Mouse (Mus musculus) myocyte (in vitro differentiated cells): ENCODE data around the gene Dhx32. TPM values are rescaled to one million over a fixed set of nuclear protein-coding genes. Genes with fewer than 3 reads are reported as not detected.

Experiments used
- H3K27me3 ChIP-seq: one replicate; pipeline ENCODE4 v1.6.1; 2011; ENCODE audit not compliant: control insufficient read depth, insufficient read depth, insufficient read length
- H3K36me3 ChIP-seq: one replicate; pipeline ENCODE4 v1.6.1; 2011; ENCODE audit not compliant: control insufficient read depth, insufficient read depth
- H3K4me2 ChIP-seq: one replicate; pipeline ENCODE4 v1.6.1; 2011; ENCODE audit warnings: low read depth, control low read depth
- H3K4me3 ChIP-seq: one replicate; pipeline ENCODE4 v1.5.1; 2011; ENCODE audit warnings: mild to moderate bottlenecking, control low read depth, moderate library complexity
- H3K79me2 ChIP-seq: one replicate; pipeline ENCODE4 v1.6.1; 2011; ENCODE audit not compliant: control insufficient read depth, insufficient read depth
- H3ac ChIP-seq: one replicate; pipeline ENCODE4 v1.6.1; 2011; ENCODE audit not compliant: control insufficient read depth, insufficient read length
- CEBPB ChIP-seq: IDR thresholded peaks from 2 replicates; pipeline ENCODE4 v1.6.1; 2011; ENCODE audit warnings: mild to moderate bottlenecking, moderate library complexity; ENCODE audit not compliant: poor library complexity, insufficient read depth, severe bottlenecking
- E2F4 ChIP-seq: IDR thresholded peaks from one replicate; pipeline ENCODE4 v1.6.1; 2011; ENCODE audit warnings: mild to moderate bottlenecking, control low read depth, moderate library complexity; ENCODE audit not compliant: insufficient read depth
- MAX ChIP-seq: IDR thresholded peaks from one replicate; pipeline ENCODE4 v1.6.1; 2011; ENCODE audit warnings: low read depth, mild to moderate bottlenecking, control low read depth
- MYOD1 ChIP-seq, 3 experiments: IDR thresholded peaks; one replicate each; pipeline ENCODE4 v1.6.1; 2011; ENCODE audit warnings: control low read depth in 2 of 3, low read depth in 2 of 3, mild to moderate bottlenecking in 2 of 3, moderate library complexity in 1 of 3; ENCODE audit not compliant: insufficient read length in 2 of 3, control insufficient read depth in 1 of 3
- MYOG ChIP-seq, 3 experiments: IDR thresholded peaks; one replicate each; pipeline ENCODE4 v1.6.1; 2011; ENCODE audit warnings: control low read depth in 2 of 3, low read depth in 2 of 3, mild to moderate bottlenecking in 2 of 3; ENCODE audit not compliant: insufficient read length in 2 of 3, control insufficient read depth in 1 of 3, insufficient read depth in 1 of 3
- POLR2A ChIP-seq: IDR thresholded peaks from one replicate; pipeline ENCODE4 v1.6.1; 2011; ENCODE audit warnings: low read depth, mild to moderate bottlenecking, control low read depth, moderate library complexity; ENCODE audit not compliant: insufficient read length
- POLR2AphosphoS2 ChIP-seq: IDR thresholded peaks from one replicate; pipeline ENCODE4 v1.6.1; 2011; ENCODE audit warnings: low read depth, control low read depth; ENCODE audit not compliant: insufficient read length
- REST ChIP-seq: IDR thresholded peaks from one replicate; pipeline ENCODE4 v1.6.1; 2011; ENCODE audit warnings: mild to moderate bottlenecking, control low read depth, moderate library complexity; ENCODE audit not compliant: insufficient read depth, insufficient read length
- SRF ChIP-seq: IDR thresholded peaks from one replicate; pipeline ENCODE4 v1.6.1; 2011; ENCODE audit warnings: low read depth; ENCODE audit not compliant: control insufficient read depth, insufficient read length
- TCF12 ChIP-seq: IDR thresholded peaks from one replicate; pipeline ENCODE4 v1.6.1; 2011; ENCODE audit warnings: mild to moderate bottlenecking, control low read depth; ENCODE audit not compliant: poor library complexity, insufficient read depth, severe bottlenecking
- TCF3 ChIP-seq: IDR thresholded peaks from one replicate; pipeline ENCODE4 v1.6.1; 2011; ENCODE audit warnings: low read depth, control low read depth; ENCODE audit not compliant: insufficient read length
- USF1 ChIP-seq: IDR thresholded peaks from one replicate; pipeline ENCODE4 v1.6.1; 2011; ENCODE audit warnings: low read depth, mild to moderate bottlenecking, control low read depth, moderate library complexity
- polyA plus RNA-seq: library from polyadenylated mRNA; unstranded; fragments of >200 nt; fragmentation: generic; extraction: Trizol; gene quantifications from one replicate; pipeline ENCODE4 v1.2.1, GENCODE M21; 2012; ENCODE audit warnings: missing spikeins

The Dhx32 gene
- polyA plus RNA-seq, 1 experiment: 31.9 TPM

- Histone ChIP-seq H3ac (no peak overlapping the region), H3K4me3 (no peak overlapping the region), H3K79me2 (no peaks in the 10 kb centered on the region), H3K27me3 (no peaks in the 10 kb centered on the region), H3K4me2 (no peak overlapping the region), H3K36me3 (no peaks in the 10 kb centered on the region)
- TF ChIP-seq MYOG (IDR thresholded peaks at IDR 0.05; ENCODE audit: control insufficient read depth in 1 of 3, insufficient read depth in 1 of 3, insufficient read length in 2 of 3, low read depth in 2 of 3): no peak
- TF ChIP-seq USF1: no peak
- no peak for TF ChIP-seq TCF12
- TF ChIP-seq MYOD1 (IDR thresholded peaks at IDR 0.05; ENCODE audit: control insufficient read depth in 1 of 3, insufficient read length in 2 of 3, low read depth in 2 of 3): no peak
- TF ChIP-seq E2F4: no peak
These were observed 16.7 kb downstream of the Dhx32 start for GRCm38 (mm10) chr7:133765849-133766243.

- Histone ChIP-seq H3K36me3 (no peaks in the 10 kb centered on the region), H3K27me3 (no peaks in the 10 kb centered on the region), H3K4me2 (no peak overlapping the region), H3ac (no peak overlapping the region), H3K79me2 (no peaks in the 10 kb centered on the region), H3K4me3 (no peak overlapping the region)
- TF ChIP-seq E2F4 (no peak), USF1 (no peak), POLR2AphosphoS2 (no peak), MYOD1 (IDR thresholded peaks at IDR 0.05; ENCODE audit: control insufficient read depth in 1 of 3, insufficient read length in 2 of 3, low read depth in 2 of 3) (no peak), MYOG (IDR thresholded peaks at IDR 0.05; ENCODE audit: control insufficient read depth in 1 of 3, insufficient read depth in 1 of 3, insufficient read length in 2 of 3, low read depth in 2 of 3) (no peak), TCF3 (no peak), REST (no peak), CEBPB (no peak), TCF12 (no peak), SRF (no peak), POLR2A (no peak), MAX (no peak)
These were observed 17.2 kb downstream of the Dhx32 start for GRCm38 (mm10) chr7:133765240-133765848.

- no peak overlapping the region for H3K4me2 ChIP-seq
- H3K4me3 ChIP-seq: no peak overlapping the region
- no peaks in the 10 kb centered on the region for H3K27me3 ChIP-seq
- TF ChIP-seq SRF: no peak
- no peak for TF ChIP-seq MYOD1 (IDR thresholded peaks at IDR 0.05; ENCODE audit: control insufficient read depth in 1 of 3, insufficient read length in 2 of 3, low read depth in 2 of 3)
- no peak for TF ChIP-seq USF1
- TF ChIP-seq TCF12: no peak
- TF ChIP-seq MAX: no peak
- no peak for TF ChIP-seq TCF3
- no peak for TF ChIP-seq REST
- TF ChIP-seq POLR2A: no peak
- no peak for TF ChIP-seq E2F4
- TF ChIP-seq POLR2AphosphoS2: no peak
- no peak for TF ChIP-seq MYOG (IDR thresholded peaks at IDR 0.05; ENCODE audit: control insufficient read depth in 1 of 3, insufficient read depth in 1 of 3, insufficient read length in 2 of 3, low read depth in 2 of 3)
- no peak for TF ChIP-seq CEBPB
- no peaks in the 10 kb centered on the region for H3K79me2 ChIP-seq
- H3ac ChIP-seq: no peak overlapping the region
- H3K36me3 ChIP-seq: no peaks in the 10 kb centered on the region
These were observed 18.1 kb downstream of the Dhx32 start for GRCm38 (mm10) chr7:133764425-133764824.

- Histone ChIP-seq H3ac (no peak overlapping the region), H3K79me2 (no peaks in the 10 kb centered on the region), H3K36me3 (no peaks in the 10 kb centered on the region), H3K4me3 (no peak overlapping the region), H3K27me3 (no peaks in the 10 kb centered on the region), H3K4me2 (no peak overlapping the region)
- TF ChIP-seq POLR2A: no peak
- TF ChIP-seq TCF3: no peak
- TF ChIP-seq SRF: no peak
- TF ChIP-seq CEBPB: no peak
- TF ChIP-seq E2F4: no peak
- TF ChIP-seq USF1: no peak
- TF ChIP-seq REST: no peak
- TF ChIP-seq POLR2AphosphoS2: no peak
- TF ChIP-seq MYOG (IDR thresholded peaks at IDR 0.05; ENCODE audit: control insufficient read depth in 1 of 3, insufficient read depth in 1 of 3, insufficient read length in 2 of 3, low read depth in 2 of 3): no peak
- no peak for TF ChIP-seq MYOD1 (IDR thresholded peaks at IDR 0.05; ENCODE audit: control insufficient read depth in 1 of 3, insufficient read length in 2 of 3, low read depth in 2 of 3)
- no peak for TF ChIP-seq MAX
- no peak for TF ChIP-seq TCF12
These were observed 19.8 kb downstream of the Dhx32 start for GRCm38 (mm10) chr7:133762696-133763095.

- H3K4me3 ChIP-seq: no peak overlapping the region
- H3K27me3 ChIP-seq: no peaks in the 10 kb centered on the region
- no peak for TF ChIP-seq POLR2A
- TF ChIP-seq REST: no peak
- no peak for TF ChIP-seq TCF12
- no peak for TF ChIP-seq CEBPB
- TF ChIP-seq USF1: no peak
- TF ChIP-seq E2F4: no peak
- TF ChIP-seq MYOD1 (IDR thresholded peaks at IDR 0.05; ENCODE audit: control insufficient read depth in 1 of 3, insufficient read length in 2 of 3, low read depth in 2 of 3): no peak
- no peak for TF ChIP-seq TCF3
- TF ChIP-seq MYOG (IDR thresholded peaks at IDR 0.05; ENCODE audit: control insufficient read depth in 1 of 3, insufficient read depth in 1 of 3, insufficient read length in 2 of 3, low read depth in 2 of 3): no peak
- TF ChIP-seq SRF: no peak
- TF ChIP-seq POLR2AphosphoS2: no peak
- TF ChIP-seq MAX: no peak
- H3K36me3 ChIP-seq: no peaks in the 10 kb centered on the region
- H3ac ChIP-seq: no peak overlapping the region
- no peak overlapping the region for H3K4me2 ChIP-seq
- no peaks in the 10 kb centered on the region for H3K79me2 ChIP-seq
These were observed 22.7 kb downstream of the Dhx32 start for GRCm38 (mm10) chr7:133759611-133760353.
